Mouse (Mus musculus): ENCODE results near the gene Dpp4.

GRCm38 (mm10) chr2:62360872-62361271 lies 51.2 kb downstream of the Dpp4 start:
- no peak for TF ChIP-seq CTCF (IDR thresholded peaks at IDR 0.05; ENCODE audit: extremely low read depth, insufficient read depth, low read length)
- TF ChIP-seq POLR2A (IDR thresholded peaks at IDR 0.05; ENCODE audit: extremely low read depth, insufficient read depth, low read length): no peak
